Mouse (Mus musculus): ENCODE measurements around the gene 2510009E07Rik.

DNA sequence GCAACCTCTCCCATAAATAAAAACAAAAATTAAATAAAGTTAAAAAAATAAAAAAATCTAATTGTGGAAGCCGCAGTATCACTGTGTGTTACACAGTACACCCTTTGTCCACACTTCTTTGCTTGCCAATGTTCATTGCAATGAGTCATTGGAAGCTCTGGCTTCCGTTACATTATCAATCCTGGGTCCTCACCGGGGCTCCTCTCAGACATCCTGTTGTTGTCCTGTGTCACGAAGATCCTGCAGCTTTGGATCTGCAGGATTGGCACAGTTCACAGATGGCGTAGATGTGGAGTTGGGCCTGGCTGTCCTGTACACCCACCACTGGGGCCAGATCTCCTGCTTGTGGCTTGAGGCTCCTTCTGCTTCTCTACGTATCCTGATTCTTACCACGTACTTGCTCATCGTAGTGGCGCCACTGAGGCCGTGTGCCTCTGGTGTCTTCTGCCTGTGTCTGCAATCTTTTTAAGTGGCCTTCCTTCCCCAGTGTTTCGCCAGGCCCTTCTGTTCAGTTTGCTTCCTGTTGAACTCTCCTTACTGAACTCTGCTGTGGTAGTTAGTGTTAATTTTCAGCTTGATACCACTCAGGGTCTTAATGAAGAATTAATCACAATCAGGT, 57.2 kb downstream of the 2510009E07Rik start:
- TF ChIP-seq CTCF (IDR thresholded peaks at IDR 0.05; ENCODE audit: low read depth, low read length) (no peak), POLR2A (IDR thresholded peaks at IDR 0.05; ENCODE audit: extremely low read depth, insufficient read depth, low read length) (no peak)
